ENCODE assay signal across 29 mouse cellular contexts in genomic region chr17:26490072-26490471, GRCm38 (mm10).
DNase-seq lines count a peak whose midpoint lies in the region; ATAC-seq and TF ChIP-seq lines count a peak whose summit lies in the region.
"Had no signal": no experiment of that assay in that cellular context is flagged by ENCODE, and none has a peak within 500 bp of the region (broad histone marks: within the 10 kb centered on the region; RNA-seq: fewer than 3 reads in every experiment).

No protein-coding gene starts in this region.

- H3K4me3 ChIP-seq in heart, embryonic 11.5 days (ENCODE audit: low read depth, low read length): no peak overlapping the region
- H3K4me3 ChIP-seq in E14TG2a.4 (replicated peaks; ENCODE audit: low read length) (peak overlapping the region; percentile 29; the same call in 1 of the 2 replicates), ES-Bruce4 (ENCODE audit: low read depth, low read length) (no peak overlapping the region)
- no peak overlapping the region for H3K4me3 ChIP-seq in embryonic facial prominence, embryonic 10.5 days
- H3K4me3 ChIP-seq: embryonic facial prominence, embryonic 13.5 days; hindbrain, embryonic 12.5 days; intestine, embryonic 15.5 days; neural tube, embryonic 15.5 days had no signal

- no peak for DNase-seq in heart, postnatal 10 days
- DNase-seq in embryonic facial prominence, embryonic 10.5 days (ENCODE audit: low spot score): no peak
- no peak for DNase-seq in Muller cell, postnatal 12 days (ENCODE audit: inconsistent ontology term)
- DNase-seq: adrenal gland, postnatal 14 days; cerebellum, adult 11-12 months; cerebellum, adult 9-11 months; embryo, embryonic 11 days; gastrocnemius, postnatal 10 days; kidney, adult 9 months; kidney, postnatal 10 days; liver; lung, adult 2 months; lung, postnatal 10 days; midbrain, embryonic 14.5 days; retina, postnatal 1 day; right cerebral cortex, postnatal 14 days had no signal

- H3K27me3 ChIP-seq in heart, embryonic 11.5 days (ENCODE audit: control insufficient read depth, insufficient read depth, low read length): no peaks in the 10 kb centered on the region
- H3K27me3 ChIP-seq in E14TG2a.4 (ENCODE audit: insufficient read depth, low read length) (no peaks in the 10 kb centered on the region), ES-Bruce4 (ENCODE audit: control insufficient read depth, insufficient read depth, low read length, poor library complexity, severe bottlenecking) (no peaks in the 10 kb centered on the region)
- H3K27me3 ChIP-seq in embryonic facial prominence, embryonic 10.5 days (replicated peaks; ENCODE audit: low read depth, poor library complexity, severe bottlenecking): no peaks in the 10 kb centered on the region
- H3K27me3 ChIP-seq: embryonic facial prominence, embryonic 13.5 days; hindbrain, embryonic 12.5 days; intestine, embryonic 15.5 days; neural tube, embryonic 15.5 days had no signal

- 87% methylated on average over 10 of the region's 10 CpGs for WGBS in heart, embryonic 11.5 days (ENCODE audit: insufficient replicate concordance)
- WGBS in embryonic facial prominence, embryonic 10.5 days: 91% methylated on average over 10 of the region's 10 CpGs

- TF ChIP-seq CTCF in E14TG2a.4 (conservative IDR thresholded peaks at IDR 0.05; ENCODE audit: low read length): no peak
- no peak for TF ChIP-seq CTCF in ES-Bruce4 (IDR thresholded peaks at IDR 0.05; ENCODE audit: low read depth, low read length)

- no peak overlapping the region for H3K9ac ChIP-seq in heart, embryonic 11.5 days (ENCODE audit: low read depth, low read length)
- no peak overlapping the region for H3K9ac ChIP-seq in ES-Bruce4 (ENCODE audit: low read depth, poor library complexity, severe bottlenecking)
- H3K9ac ChIP-seq: embryonic facial prominence, embryonic 13.5 days; hindbrain, embryonic 12.5 days; intestine, embryonic 15.5 days; liver, embryonic 14.5 days; neural tube, embryonic 15.5 days had no signal

- H3K27ac ChIP-seq in heart, embryonic 11.5 days (ENCODE audit: low read depth, low read length): peak overlapping the region; percentile 64
- H3K27ac ChIP-seq in ES-Bruce4 (ENCODE audit: insufficient read depth, low read length): no peak overlapping the region
- 0 out of 2 replicates have a peak overlapping the region, but pooled peaks have one; percentile 4 for H3K27ac ChIP-seq in embryonic facial prominence, embryonic 10.5 days (replicated peaks)
- H3K27ac ChIP-seq: embryonic facial prominence, embryonic 13.5 days; hindbrain, embryonic 12.5 days; hindbrain, postnatal 0 days; intestine, embryonic 15.5 days; liver, embryonic 14.5 days; macrophage; neural tube, embryonic 15.5 days had no signal

- no peak for TF ChIP-seq POLR2A in ES-Bruce4 (IDR thresholded peaks at IDR 0.05; ENCODE audit: insufficient read depth, low read length)

- no peaks in the 10 kb centered on the region for H3K36me3 ChIP-seq in heart, embryonic 11.5 days (ENCODE audit: control insufficient read depth, insufficient read depth, low read length)
- no peaks in the 10 kb centered on the region for H3K36me3 ChIP-seq in E14TG2a.4 (ENCODE audit: insufficient read depth, low read length)
- H3K36me3 ChIP-seq in ES-Bruce4 (ENCODE audit: control insufficient read depth, insufficient read depth, low read length, poor library complexity, severe bottlenecking): no peaks in the 10 kb centered on the region
- no peaks in the 10 kb centered on the region for H3K36me3 ChIP-seq in embryonic facial prominence, embryonic 10.5 days (replicated peaks)
- H3K36me3 ChIP-seq: embryonic facial prominence, embryonic 13.5 days; hindbrain, embryonic 12.5 days; intestine, embryonic 15.5 days; neural tube, embryonic 15.5 days had no signal

- H3K4me1 ChIP-seq in heart, embryonic 11.5 days (ENCODE audit: control insufficient read depth, insufficient read depth, low read length): peaks cover 20% of the 10 kb centered on the region
- H3K4me1 ChIP-seq in E14TG2a.4 (replicated peaks; ENCODE audit: low read depth, low read length): peaks cover 40% of the 10 kb centered on the region
- peaks cover 2% of the 10 kb centered on the region for H3K4me1 ChIP-seq in ES-Bruce4 (ENCODE audit: control insufficient read depth, insufficient read depth, low read length)
- H3K4me1 ChIP-seq in embryonic facial prominence, embryonic 10.5 days: no peaks in the 10 kb centered on the region
- H3K4me1 ChIP-seq: hindbrain, embryonic 12.5 days; intestine, embryonic 15.5 days; neural tube, embryonic 15.5 days had no signal

- intact Hi-C loops in heart, postnatal 10 days (cut with DNase I): no loop called here

- ATAC-seq in heart, embryonic 11.5 days (replicated peaks; ENCODE audit: insufficient number of reproducible peaks, low FRiP score, low TSS enrichment): no peak
- no peak for ATAC-seq in CD4-positive, CD25-positive, alpha-beta regulatory T cell, adult 4 months
- ATAC-seq in megakaryocyte progenitor cell, adult 5-6 weeks (replicated peaks; ENCODE audit: poor library complexity): no peak
- ATAC-seq: forebrain, embryonic 16.5 days; hindbrain, postnatal 0 days; intestine, embryonic 15.5 days had no signal

- peaks cover 3% of the 10 kb centered on the region; the same call in 1 of the 2 replicates for H3K9me3 ChIP-seq in heart, embryonic 11.5 days (replicated peaks; ENCODE audit: control insufficient read depth, low read length)
- H3K9me3 ChIP-seq in E14TG2a.4 (ENCODE audit: low read length) (peaks cover 39% of the 10 kb centered on the region), ES-Bruce4 (replicated peaks; ENCODE audit: control insufficient read depth, insufficient read depth, low read length, poor library complexity, severe bottlenecking) (peaks cover 23% of the 10 kb centered on the region)
- H3K9me3 ChIP-seq in embryonic facial prominence, embryonic 10.5 days: peaks cover 16% of the 10 kb centered on the region
- H3K9me3 ChIP-seq: intestine, embryonic 15.5 days; neural tube, embryonic 15.5 days had no signal

- TF ChIP-seq EP300 in ES-Bruce4 (IDR thresholded peaks at IDR 0.05; ENCODE audit: insufficient read depth, low read depth, low read length): 0 out of 2 replicates have a peak, but pooled peaks have one; percentile 49

- no peak overlapping the region for H3K4me2 ChIP-seq in heart, embryonic 11.5 days
- H3K4me2 ChIP-seq: embryonic facial prominence, embryonic 13.5 days; hindbrain, embryonic 12.5 days; intestine, embryonic 15.5 days; neural tube, embryonic 15.5 days had no signal
